Mouse (Mus musculus) G1E (cell line): ENCODE data around the gene Mycn. TPM values are rescaled to one million over a fixed set of nuclear protein-coding genes. Genes with fewer than 3 reads are reported as not detected.

Source experiments
- ATAC-seq: 2 replicates; pipeline ENCODE4 v1.8.0; 2016; ENCODE audit warnings: mild to moderate bottlenecking; ENCODE audit not compliant: insufficient number of reproducible peaks, poor library complexity, low FRiP score, severe bottlenecking; ENCODE audit errors: extremely low read depth
- DNase-seq: peaks from one replicate; pipeline ENCODE4 v3.0.0; 2012; ENCODE audit warnings: low spot score
- H3K27me3 ChIP-seq: 2 replicates; pipeline ENCODE4 v1.6.1; 2012; ENCODE audit warnings: mild to moderate bottlenecking, low read length, inconsistent platforms; ENCODE audit not compliant: insufficient read depth
- H3K36me3 ChIP-seq: replicated peaks from 2 replicates; pipeline ENCODE3; 2012; ENCODE audit warnings: mild to moderate bottlenecking, inconsistent platforms
- H3K4me1 ChIP-seq: 2 replicates; pipeline ENCODE4 v1.6.1; 2012; ENCODE audit warnings: low read depth, low read length, inconsistent platforms, mixed read lengths; ENCODE audit not compliant: insufficient read depth
- H3K4me3 ChIP-seq: 2 replicates; pipeline ENCODE4 v1.5.1; 2012; ENCODE audit warnings: low read depth, mild to moderate bottlenecking, inconsistent platforms, low read length, moderate library complexity, mixed read lengths
- H3K9me3 ChIP-seq: replicated peaks from 2 replicates; pipeline ENCODE4 v1.6.1; 2012; ENCODE audit warnings: inconsistent platforms
- CTCF ChIP-seq: IDR thresholded peaks from 2 replicates; pipeline ENCODE4 v1.5.1; 2012; ENCODE audit warnings: low read depth, low read length, inconsistent platforms, mixed read lengths
- GATA1 ChIP-seq: IDR thresholded peaks from 2 replicates; pipeline ENCODE4 v1.6.1; 2012; ENCODE audit warnings: borderline replicate concordance, low read length, inconsistent platforms, mixed read lengths
- GATA2 ChIP-seq: IDR thresholded peaks from 2 replicates; pipeline ENCODE4 v1.6.1; 2012; ENCODE audit warnings: low read depth, low read length, inconsistent platforms, borderline replicate concordance
- POLR2AphosphoS5 ChIP-seq: IDR thresholded peaks from 2 replicates; pipeline ENCODE4 v1.6.1; 2012; ENCODE audit warnings: low read depth, low read length, inconsistent platforms; ENCODE audit not compliant: insufficient replicate concordance
- TAL1 ChIP-seq: conservative IDR thresholded peaks from 2 replicates; pipeline ENCODE4 v1.6.1; 2012; ENCODE audit warnings: low read depth, low read length, inconsistent platforms, mixed read lengths
- polyA plus RNA-seq: library from polyadenylated mRNA; stranded (reverse); fragments of >175 nt; gene quantifications from 2 replicates; pipeline ENCODE4 v1.2.3, GENCODE M21; 2012
- total RNA-seq, 2 experiments: library from RNA; stranded (forward) in 1 of 2; stranded (reverse) in 1 of 2; fragments of 200-1000 nt in 1 of 2; fragments of >200 nt in 1 of 2; fragmentation: Nextera tagmentation in 1 of 2; gene quantifications; 2 replicates each; pipeline ENCODE4 v1.2.3; 2014 to 2017

Gene Mycn
- total and polyA plus RNA-seq, 3 experiments: 0.33 TPM; not detected in 2

DNA sequence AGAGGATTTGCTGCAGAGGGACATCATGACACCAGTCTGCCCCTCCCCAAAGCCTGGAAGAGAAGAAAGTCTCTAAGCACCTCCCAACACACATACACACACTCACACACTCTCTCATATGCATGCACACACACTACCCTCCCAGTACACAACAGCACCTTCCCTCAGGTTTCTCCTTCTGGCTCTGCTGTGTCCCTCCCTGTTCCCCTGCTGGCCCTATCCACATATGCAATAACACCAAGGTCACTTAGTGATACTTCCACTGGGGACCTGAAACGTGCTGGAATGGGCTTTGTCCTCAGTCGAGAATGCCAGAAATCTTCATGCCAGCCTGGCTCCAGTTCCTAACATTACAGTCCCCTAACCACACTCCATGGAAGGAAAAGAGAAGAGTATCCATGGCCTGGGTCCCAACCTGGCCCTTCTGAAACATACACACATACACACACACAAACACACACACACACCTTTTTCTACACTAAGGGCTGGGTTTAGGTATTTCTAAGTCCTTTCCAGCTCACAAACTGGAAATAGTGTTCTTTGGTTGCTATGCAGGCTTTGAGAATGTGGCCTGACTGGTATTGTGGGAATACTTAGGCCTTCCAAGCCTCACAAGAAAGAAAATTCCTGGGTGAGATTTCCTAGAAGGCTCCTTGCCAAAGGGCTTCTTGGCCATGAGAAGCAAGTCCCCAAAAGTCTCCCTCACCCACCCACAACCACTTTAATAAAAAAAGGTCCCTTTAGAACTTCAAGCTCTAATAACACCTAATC lies 43.2 kb downstream of the Mycn start:
- Histone ChIP-seq H3K9me3 (no peaks in the 10 kb centered on the region), H3K36me3 (no peaks in the 10 kb centered on the region), H3K27me3 (no peaks in the 10 kb centered on the region), H3K4me3 (no peak overlapping the region), H3K4me1 (no peaks in the 10 kb centered on the region)
- DNase-seq (no peak), ATAC-seq (no peak)
- TF ChIP-seq GATA1: no peak
- TF ChIP-seq POLR2AphosphoS5: no peak
- no peak for TF ChIP-seq GATA2
- TF ChIP-seq CTCF: no peak
- no peak for TF ChIP-seq TAL1

DNA sequence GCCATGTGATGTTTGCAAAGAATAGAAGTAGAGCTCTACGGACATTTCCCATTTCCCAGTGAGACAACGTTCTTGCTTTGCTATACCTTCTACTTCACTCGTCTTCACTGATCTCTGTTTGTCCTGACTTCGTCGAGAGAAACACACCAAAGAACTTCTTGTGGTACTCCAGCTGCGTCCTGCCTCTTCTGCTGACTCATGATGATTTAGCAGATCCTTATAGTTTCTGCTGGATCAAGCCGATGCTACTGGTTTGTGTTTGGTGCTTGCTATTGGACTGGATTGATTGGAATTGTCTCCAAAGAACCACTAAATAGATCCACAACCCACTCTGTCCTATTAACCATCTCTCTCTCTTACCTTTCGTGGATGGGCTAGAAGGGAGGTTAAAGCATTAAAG lies 47.7 kb downstream of the Mycn start:
- no peaks in the 10 kb centered on the region for H3K36me3 ChIP-seq
- H3K27me3 ChIP-seq: no peaks in the 10 kb centered on the region
- H3K9me3 ChIP-seq: no peaks in the 10 kb centered on the region
- no peak for TF ChIP-seq CTCF
- TF ChIP-seq TAL1: no peak
- no peak for TF ChIP-seq GATA2
- no peak for TF ChIP-seq POLR2AphosphoS5
- TF ChIP-seq GATA1: no peak
- DNase-seq (no peak), ATAC-seq (no peak)
- H3K4me1 ChIP-seq: no peaks in the 10 kb centered on the region
- no peak overlapping the region for H3K4me3 ChIP-seq

DNA sequence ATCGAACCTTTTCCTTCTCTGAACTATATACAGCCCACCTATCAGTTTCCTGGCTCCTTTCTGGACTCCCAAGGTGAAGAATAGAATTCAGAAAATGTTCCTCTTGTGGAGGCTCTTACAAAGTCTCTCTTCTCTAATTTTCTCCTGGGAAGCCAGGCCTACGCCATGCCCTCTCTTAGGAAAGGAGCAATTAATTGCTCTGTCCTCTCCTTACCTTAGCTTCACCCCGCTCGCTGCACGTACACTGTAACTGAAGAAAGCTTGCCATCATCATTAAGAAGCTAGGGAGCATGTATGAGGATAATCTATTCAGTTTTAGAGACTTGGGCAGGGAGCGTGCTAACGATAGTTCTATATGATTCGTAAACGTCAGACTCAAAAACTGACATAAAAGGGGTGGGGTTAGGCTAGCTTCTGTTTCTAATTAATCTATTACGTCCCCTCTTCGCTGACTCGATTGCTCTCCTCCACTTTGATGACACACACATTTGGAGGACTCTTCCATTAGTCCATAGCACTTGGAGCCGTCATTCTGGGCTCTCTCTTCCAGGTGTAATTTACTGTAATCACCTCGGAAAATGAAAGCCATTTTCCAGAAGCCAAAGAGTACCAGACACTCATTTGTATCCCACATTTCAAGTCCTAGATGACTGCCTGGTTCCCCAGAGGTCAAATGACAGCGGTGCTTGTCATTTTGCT lies 55.4 kb downstream of the Mycn start:
- no peak for ATAC-seq
- Histone ChIP-seq H3K4me1 (no peaks in the 10 kb centered on the region), H3K9me3 (peaks cover 5% of the 10 kb centered on the region; the same call in 1 of the 2 replicates), H3K36me3 (no peaks in the 10 kb centered on the region), H3K27me3 (no peaks in the 10 kb centered on the region), H3K4me3 (no peak overlapping the region)
- DNase-seq: no peak
- TF ChIP-seq TAL1: no peak
- TF ChIP-seq CTCF: no peak
- no peak for TF ChIP-seq POLR2AphosphoS5
- no peak for TF ChIP-seq GATA2
- no peak for TF ChIP-seq GATA1
